Mouse (Mus musculus): ENCODE data around the gene Dtnb. TPM values are rescaled to one million over a fixed set of nuclear protein-coding genes. Genes with fewer than 3 reads are reported as not detected.

Gene Dtnb
- total and polyA plus RNA-seq, 2 experiments, result 11.7 to 35.6 TPM

GRCm38 (mm10) chr12:3563659-3564058, 8.5 kb upstream of the Dtnb start:
- WGBS, result 89% methylated on average over 4 of the region's 4 CpGs
- Histone ChIP-seq H3K79me2 (ENCODE audit: control insufficient read depth, insufficient read depth, low read length) (no peaks in the 10 kb centered on the region), H3K4me3 (ENCODE audit: insufficient read depth, low read depth, low read length) (no peak overlapping the region), H3K9ac (ENCODE audit: low read depth, low read length) (no peak overlapping the region), H3K27me3 (ENCODE audit: control insufficient read depth, insufficient read depth, low read length) (no peaks in the 10 kb centered on the region), H3K36me3 (ENCODE audit: control insufficient read depth, insufficient read depth, low read length) (no peaks in the 10 kb centered on the region), H3K4me1 (ENCODE audit: control insufficient read depth, insufficient read depth, low read length) (no peaks in the 10 kb centered on the region), H3K27ac (replicated peaks; ENCODE audit: insufficient read depth, low read depth, low read length) (no peak overlapping the region)
- DNase-seq (ENCODE audit: extremely low read depth, low read depth, low spot score), result no peak
- TF ChIP-seq POLR2A (IDR thresholded peaks at IDR 0.05; ENCODE audit: extremely low read depth, insufficient read depth, low read length) (no peak), CTCF (IDR thresholded peaks at IDR 0.05; ENCODE audit: low read depth, low read length) (no peak)

DNA sequence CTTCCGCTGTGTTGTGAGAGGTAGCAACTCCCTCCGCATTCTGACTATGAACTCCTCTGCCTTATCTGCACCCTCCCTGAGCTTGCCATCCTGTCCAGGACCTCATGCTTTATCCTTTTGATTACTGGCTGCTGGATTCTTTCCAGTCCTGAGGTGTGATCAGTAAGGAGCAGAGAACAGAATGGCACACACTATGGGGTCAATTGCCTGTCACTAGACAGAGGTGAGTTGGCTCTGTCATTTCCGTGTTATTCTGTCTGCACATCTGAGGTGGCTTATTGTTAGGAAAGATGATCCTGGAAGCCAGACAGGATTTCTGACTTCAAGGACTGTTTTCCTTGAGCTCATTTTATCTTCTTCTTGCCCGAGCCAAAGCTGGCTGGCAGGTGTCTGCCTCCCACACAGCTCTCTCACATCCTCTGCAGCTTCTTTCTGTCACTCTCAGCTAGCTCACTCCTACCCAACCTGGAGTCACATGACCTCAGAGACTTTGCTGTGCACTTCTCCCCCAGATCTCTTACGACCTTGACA, 3.7 kb upstream of the Dtnb start:
- H3K27ac ChIP-seq (replicated peaks; ENCODE audit: insufficient read depth, low read depth, low read length), result no peak overlapping the region
- no peaks in the 10 kb centered on the region for H3K36me3 ChIP-seq (ENCODE audit: control insufficient read depth, insufficient read depth, low read length)
- H3K27me3 ChIP-seq (ENCODE audit: control insufficient read depth, insufficient read depth, low read length), result no peaks in the 10 kb centered on the region
- DNase-seq (ENCODE audit: extremely low read depth, low read depth, low spot score), result no peak
- no peaks in the 10 kb centered on the region for H3K79me2 ChIP-seq (ENCODE audit: control insufficient read depth, insufficient read depth, low read length)
- TF ChIP-seq CTCF (IDR thresholded peaks at IDR 0.05; ENCODE audit: low read depth, low read length) (no peak), POLR2A (IDR thresholded peaks at IDR 0.05; ENCODE audit: extremely low read depth, insufficient read depth, low read length) (no peak)
- WGBS, result 81% methylated on average over 5 of the region's 5 CpGs
- H3K9ac ChIP-seq (ENCODE audit: low read depth, low read length), result no peak overlapping the region
- H3K4me1 ChIP-seq (ENCODE audit: control insufficient read depth, insufficient read depth, low read length), result peaks cover 3% of the 10 kb centered on the region; the same call in 1 of the 2 replicates
- no peak overlapping the region for H3K4me3 ChIP-seq (ENCODE audit: insufficient read depth, low read depth, low read length)

DNA sequence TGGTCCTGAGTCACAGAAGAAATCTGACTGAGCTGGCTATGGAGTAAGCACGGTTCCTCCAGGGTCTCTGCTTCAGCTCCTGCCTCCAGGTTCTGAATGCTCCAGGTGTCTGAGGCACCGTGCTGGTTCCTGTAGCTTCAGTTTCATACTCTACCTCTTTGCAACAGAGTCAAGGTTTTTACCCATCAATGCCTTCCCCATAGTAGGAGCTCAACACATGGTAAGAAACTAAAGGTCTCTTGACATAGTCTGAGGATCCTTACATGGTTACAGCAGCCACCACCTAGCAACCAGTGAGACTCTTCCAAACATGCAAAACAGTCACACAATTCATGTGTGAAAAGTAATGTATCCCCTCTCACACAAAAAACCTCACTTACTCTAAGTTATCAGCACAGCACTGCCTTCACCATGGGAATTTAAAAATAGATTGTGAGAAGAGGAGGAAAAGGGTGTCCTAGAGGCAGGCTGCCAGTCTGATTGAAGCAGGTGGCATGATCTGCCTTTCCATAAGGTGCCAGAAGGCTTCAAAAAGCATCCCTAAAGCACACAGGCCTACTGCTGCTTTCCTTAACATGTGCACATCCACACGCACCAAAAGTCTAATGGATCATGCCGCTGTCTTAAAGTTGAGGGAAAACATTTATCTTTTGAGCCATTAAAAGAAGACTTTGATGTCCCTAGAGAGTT, 1.3 kb upstream of the Dtnb start:
- TF ChIP-seq POLR2A (IDR thresholded peaks at IDR 0.05; ENCODE audit: extremely low read depth, insufficient read depth, low read length) (no peak), CTCF (IDR thresholded peaks at IDR 0.05; ENCODE audit: low read depth, low read length) (no peak)
- no peak overlapping the region for H3K27ac ChIP-seq (replicated peaks; ENCODE audit: insufficient read depth, low read depth, low read length)

GRCm38 (mm10) chr12:3572581-3573397, 608 bp downstream of the Dtnb start:
- H3K36me3 ChIP-seq (ENCODE audit: control insufficient read depth, insufficient read depth, low read length), result no peaks in the 10 kb centered on the region
- no peak for TF ChIP-seq POLR2A (IDR thresholded peaks at IDR 0.05; ENCODE audit: extremely low read depth, insufficient read depth, low read length)
- TF ChIP-seq CTCF (IDR thresholded peaks at IDR 0.05; ENCODE audit: low read depth, low read length), result no peak
- H3K4me3 ChIP-seq (ENCODE audit: insufficient read depth, low read depth, low read length), result peak overlapping the region; percentile 77
- 2% methylated on average over 53 of the region's 53 CpGs for WGBS
- peak overlapping the region; percentile 89 for H3K9ac ChIP-seq (ENCODE audit: low read depth, low read length)
- peak; percentile 85 for DNase-seq (ENCODE audit: extremely low read depth, low read depth, low spot score)
- peaks cover 9% of the 10 kb centered on the region for H3K4me1 ChIP-seq (ENCODE audit: control insufficient read depth, insufficient read depth, low read length)
- no peaks in the 10 kb centered on the region for H3K27me3 ChIP-seq (ENCODE audit: control insufficient read depth, insufficient read depth, low read length)
- peaks cover 3% of the 10 kb centered on the region; the same call in 1 of the 2 replicates for H3K79me2 ChIP-seq (ENCODE audit: control insufficient read depth, insufficient read depth, low read length)
- H3K27ac ChIP-seq (replicated peaks; ENCODE audit: insufficient read depth, low read depth, low read length), result peak overlapping the region; percentile 68

More for the DNA sequence above, 1.3 kb upstream of the Dtnb start:
- no peaks in the 10 kb centered on the region for H3K36me3 ChIP-seq (ENCODE audit: control insufficient read depth, insufficient read depth, low read length)
- no peak overlapping the region for H3K9ac ChIP-seq (ENCODE audit: low read depth, low read length)
- whole genome bisulfite sequencing, result 75% methylated on average over 4 of the region's 4 CpGs
- peaks cover 3% of the 10 kb centered on the region; the same call in 1 of the 2 replicates for H3K79me2 ChIP-seq (ENCODE audit: control insufficient read depth, insufficient read depth, low read length)
- DNase-seq (ENCODE audit: extremely low read depth, low read depth, low spot score), result no peak
- H3K4me3 ChIP-seq (ENCODE audit: insufficient read depth, low read depth, low read length), result no peak overlapping the region
- H3K4me1 ChIP-seq (ENCODE audit: control insufficient read depth, insufficient read depth, low read length), result peaks cover 7% of the 10 kb centered on the region
- no peaks in the 10 kb centered on the region for H3K27me3 ChIP-seq (ENCODE audit: control insufficient read depth, insufficient read depth, low read length)

DNA sequence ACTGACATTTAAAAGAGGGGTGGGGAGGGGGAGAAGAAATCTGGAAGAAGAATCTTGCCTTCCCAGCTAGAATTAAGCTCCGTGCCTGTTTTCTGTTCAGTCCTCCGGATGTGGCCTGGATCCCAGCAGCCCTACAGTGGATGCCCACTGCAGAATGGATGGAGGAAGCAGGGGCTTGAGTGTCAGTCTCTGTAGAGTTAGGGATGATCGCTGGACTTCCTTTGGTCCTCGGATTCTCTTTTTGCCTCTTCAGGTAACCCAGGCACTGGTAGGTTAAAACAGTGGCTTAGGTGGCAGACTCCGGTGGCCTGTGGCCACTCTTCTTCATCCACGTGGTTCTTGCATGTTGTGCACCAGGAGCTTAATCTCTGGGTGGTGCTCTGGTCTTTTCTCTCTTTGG, 1.2 kb downstream of the Dtnb start:
- H3K79me2 ChIP-seq (ENCODE audit: control insufficient read depth, insufficient read depth, low read length), result peaks cover 7% of the 10 kb centered on the region; the same call in 1 of the 2 replicates
- H3K36me3 ChIP-seq (ENCODE audit: control insufficient read depth, insufficient read depth, low read length), result no peaks in the 10 kb centered on the region
- TF ChIP-seq CTCF (IDR thresholded peaks at IDR 0.05; ENCODE audit: low read depth, low read length) (no peak), POLR2A (IDR thresholded peaks at IDR 0.05; ENCODE audit: extremely low read depth, insufficient read depth, low read length) (no peak)
- no peak overlapping the region for H3K4me3 ChIP-seq (ENCODE audit: insufficient read depth, low read depth, low read length)
- H3K4me1 ChIP-seq (ENCODE audit: control insufficient read depth, insufficient read depth, low read length), result peaks cover 11% of the 10 kb centered on the region
- no peak for DNase-seq (ENCODE audit: extremely low read depth, low read depth, low spot score)
- 55% methylated on average over 6 of the region's 6 CpGs for WGBS
- H3K27me3 ChIP-seq (ENCODE audit: control insufficient read depth, insufficient read depth, low read length), result no peaks in the 10 kb centered on the region
- H3K27ac ChIP-seq (replicated peaks; ENCODE audit: insufficient read depth, low read depth, low read length), result no peak overlapping the region
- H3K9ac ChIP-seq (ENCODE audit: low read depth, low read length), result no peak overlapping the region

Measured in liver, adult 2 months (tissue).